Mouse (Mus musculus): ENCODE measurements around the gene Babam2. TPM values are rescaled to one million over a fixed set of nuclear protein-coding genes. Genes with fewer than 3 reads are reported as not detected.

Gene Babam2
- polyA plus RNA-seq, 1 experiment, result 45.2 TPM

DNA sequence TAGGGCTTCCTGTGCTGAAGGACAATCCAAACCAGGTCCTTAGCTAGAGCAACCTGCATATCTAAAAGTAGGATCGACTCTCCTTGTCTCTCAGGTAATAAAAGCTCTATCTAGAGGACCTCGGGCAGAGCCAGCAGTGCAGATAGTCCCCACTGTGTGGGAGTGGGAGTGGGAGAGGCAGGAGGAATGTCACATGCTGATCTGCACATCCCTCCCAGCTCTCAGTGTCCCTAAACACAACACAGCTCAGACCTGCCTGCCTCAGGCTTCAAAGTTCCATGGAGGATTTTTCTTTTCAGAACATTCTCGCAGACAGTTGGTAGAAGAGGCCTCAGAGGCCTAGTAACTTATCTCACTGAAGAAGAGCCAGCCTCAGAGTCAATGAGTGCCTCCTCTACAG, 371.1 kb downstream of the Babam2 start:
- no peak for DNase-seq (ENCODE audit: extremely low spot score in 1 of 2, low spot score in 1 of 2)

- no peak for DNase-seq (ENCODE audit: extremely low spot score in 1 of 2, low spot score in 1 of 2)
These were observed 371.6 kb downstream of the Babam2 start for GRCm38 (mm10) chr5:32069096-32069495.

DNA sequence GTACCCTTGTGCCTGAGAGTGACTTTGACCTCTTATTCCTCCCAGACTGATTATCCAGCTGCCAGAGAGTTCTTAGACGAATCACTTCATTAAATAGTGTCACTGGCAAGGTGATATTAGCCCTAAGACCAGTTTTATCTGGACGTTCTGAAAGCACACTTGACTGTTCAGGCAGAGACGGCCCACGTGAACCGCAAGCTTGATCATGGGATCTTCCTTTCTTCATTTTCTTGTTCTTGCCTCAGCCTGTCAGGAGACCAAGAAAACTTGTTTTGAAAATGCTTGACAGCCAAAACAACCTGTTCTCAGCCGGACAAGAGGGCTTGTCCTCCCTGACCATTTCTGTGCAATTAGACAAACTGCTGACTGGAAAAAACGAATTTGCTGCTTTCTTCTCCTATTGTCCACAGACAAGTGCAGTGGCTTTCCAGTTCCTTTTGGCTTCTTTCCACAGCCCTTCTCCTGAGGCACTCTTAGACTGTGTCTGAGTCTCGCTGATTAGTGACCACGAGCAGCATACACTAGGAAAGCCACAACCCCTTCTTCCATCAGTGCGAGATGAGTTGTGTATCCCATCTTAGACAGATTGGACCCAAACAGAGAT, 372.2 kb downstream of the Babam2 start:
- no peak for DNase-seq (ENCODE audit: extremely low spot score in 1 of 2, low spot score in 1 of 2)

GRCm38 (mm10) chr5:32070781-32071180, 373.3 kb downstream of the Babam2 start:
- peak in 1 of 2 experiments; percentile 11 for DNase-seq (ENCODE audit: extremely low spot score in 1 of 2, low spot score in 1 of 2)

DNA sequence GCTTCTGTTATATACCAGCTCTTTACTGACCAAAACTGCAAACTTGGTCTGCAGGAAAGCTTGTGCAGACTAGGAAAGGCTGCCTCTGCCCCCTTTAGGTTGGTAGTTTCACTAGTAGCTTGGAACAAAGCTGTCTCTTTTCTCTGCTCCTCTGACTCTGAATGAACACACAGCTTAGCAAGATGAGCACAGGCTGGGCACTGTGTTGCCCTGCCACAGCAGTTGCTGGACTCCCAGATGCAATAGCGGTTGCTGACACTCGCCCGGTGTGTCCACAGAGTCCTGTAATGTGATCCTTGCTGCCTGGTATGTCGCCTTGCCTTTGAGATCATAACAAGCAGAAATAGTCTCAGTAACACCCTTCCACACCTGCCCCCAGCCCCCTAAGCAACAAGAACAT, 373.8 kb downstream of the Babam2 start:
- DNase-seq (ENCODE audit: extremely low spot score in 1 of 2, low spot score in 1 of 2), result peak in 1 of 2 experiments; percentile 19

DNA sequence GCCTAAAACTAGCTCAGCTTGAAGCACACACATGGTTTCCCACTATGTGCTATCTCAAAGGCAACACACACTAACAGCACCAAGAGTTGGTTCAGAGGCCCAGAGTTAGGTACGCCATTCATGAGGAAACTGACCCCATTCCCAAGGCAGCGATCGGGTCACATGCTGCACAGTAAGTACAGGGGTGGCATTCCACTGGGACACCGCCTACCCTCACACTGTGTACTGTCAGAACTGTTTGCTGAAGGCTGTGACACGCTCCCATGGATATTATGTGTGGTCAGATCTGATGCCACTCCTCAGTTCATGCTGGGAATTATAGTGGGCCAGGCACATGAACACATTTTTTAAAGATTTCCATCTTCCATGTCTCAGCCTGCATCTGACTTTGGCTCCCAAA, 374.3 kb downstream of the Babam2 start:
- no peak for DNase-seq (ENCODE audit: extremely low spot score in 1 of 2, low spot score in 1 of 2)

GRCm38 (mm10) chr5:32072877-32073276, 375.4 kb downstream of the Babam2 start:
- DNase-seq (ENCODE audit: extremely low spot score in 1 of 2, low spot score in 1 of 2), result no peak

DNA sequence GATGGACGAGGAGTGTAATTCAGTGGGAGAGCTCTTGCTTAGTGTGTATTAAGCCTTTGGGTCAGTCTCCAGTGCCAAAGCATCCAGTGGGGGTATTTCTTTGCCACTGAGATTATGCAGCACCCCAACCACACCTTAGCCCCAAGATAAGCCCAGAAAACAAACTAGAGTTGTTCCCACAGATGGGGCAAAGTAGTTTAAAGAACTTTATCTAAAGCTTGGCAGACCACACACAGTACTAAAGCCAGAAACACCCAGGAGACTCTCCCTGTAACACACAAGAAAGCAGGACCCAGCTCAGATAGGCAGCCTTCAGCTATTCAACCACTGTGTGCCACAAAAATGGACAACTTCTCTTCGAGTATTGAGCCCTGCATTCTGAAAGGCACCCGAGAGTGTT, 376.6 kb downstream of the Babam2 start:
- DNase-seq (ENCODE audit: extremely low spot score in 1 of 2, low spot score in 1 of 2), result no peak

GRCm38 (mm10) chr5:32077139-32077538, 379.7 kb downstream of the Babam2 start:
- DNase-seq (ENCODE audit: extremely low spot score in 1 of 2, low spot score in 1 of 2), result no peak

DNA sequence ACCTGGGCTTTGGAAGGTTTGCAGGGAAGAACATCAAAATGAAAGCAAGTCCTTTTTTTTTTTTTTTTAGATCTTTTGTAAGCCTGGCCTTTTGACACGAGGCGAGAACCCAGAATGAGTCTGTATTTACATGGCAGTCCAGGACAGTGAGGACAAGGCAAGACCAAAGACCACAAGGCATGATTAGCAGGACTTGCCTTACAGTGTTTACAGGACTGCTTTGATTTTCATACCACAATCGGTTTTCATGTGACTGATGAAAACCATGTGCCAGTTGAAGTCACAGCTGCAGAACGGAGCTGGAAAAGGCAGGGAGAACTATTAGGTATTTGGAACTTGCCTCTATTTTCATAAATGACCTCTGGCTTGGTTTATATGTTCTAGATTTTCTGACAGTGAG, 381.5 kb downstream of the Babam2 start:
- DNase-seq (ENCODE audit: extremely low spot score in 1 of 2, low spot score in 1 of 2), result no peak

DNA sequence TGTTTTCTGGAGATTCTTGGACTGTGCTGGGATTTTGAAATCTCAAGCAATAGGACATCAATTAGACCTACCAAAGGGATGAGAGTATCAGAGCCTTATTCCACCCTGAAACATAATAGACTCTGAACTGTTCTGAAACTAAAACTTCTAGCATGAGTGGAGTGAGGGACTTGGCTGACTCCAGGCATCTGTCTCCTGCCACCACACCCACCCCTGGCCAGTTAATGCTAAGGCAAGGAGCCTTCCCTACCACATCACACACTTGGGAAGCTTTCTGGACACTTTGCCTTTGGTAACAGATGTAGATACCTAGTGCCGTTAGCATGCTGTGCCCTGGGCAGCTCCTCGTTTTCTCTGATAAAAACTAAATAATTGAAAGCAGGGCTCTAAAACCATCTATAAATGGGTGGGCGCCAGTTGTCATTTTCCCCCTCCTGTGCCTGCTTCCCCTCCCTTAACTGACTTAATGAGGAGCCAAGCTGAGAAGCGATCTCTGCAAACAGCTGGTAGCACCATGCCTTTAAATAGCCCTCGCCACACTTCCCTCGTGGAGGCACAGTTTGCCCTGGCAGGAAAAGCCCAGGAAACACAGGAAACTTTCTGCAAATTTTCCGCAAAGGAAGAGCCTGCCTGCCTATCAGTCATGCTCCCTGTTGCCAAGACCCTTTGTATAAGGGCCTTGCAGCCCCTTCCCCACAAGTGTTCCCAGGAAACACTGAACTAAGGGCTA, 383.2 kb downstream of the Babam2 start:
- peak in 1 of 2 experiments; percentile 58 for DNase-seq (ENCODE audit: extremely low spot score in 1 of 2, low spot score in 1 of 2)

GRCm38 (mm10) chr5:32084401-32084804, 386.9 kb downstream of the Babam2 start:
- no peak for DNase-seq (ENCODE audit: extremely low spot score in 1 of 2, low spot score in 1 of 2)

DNA sequence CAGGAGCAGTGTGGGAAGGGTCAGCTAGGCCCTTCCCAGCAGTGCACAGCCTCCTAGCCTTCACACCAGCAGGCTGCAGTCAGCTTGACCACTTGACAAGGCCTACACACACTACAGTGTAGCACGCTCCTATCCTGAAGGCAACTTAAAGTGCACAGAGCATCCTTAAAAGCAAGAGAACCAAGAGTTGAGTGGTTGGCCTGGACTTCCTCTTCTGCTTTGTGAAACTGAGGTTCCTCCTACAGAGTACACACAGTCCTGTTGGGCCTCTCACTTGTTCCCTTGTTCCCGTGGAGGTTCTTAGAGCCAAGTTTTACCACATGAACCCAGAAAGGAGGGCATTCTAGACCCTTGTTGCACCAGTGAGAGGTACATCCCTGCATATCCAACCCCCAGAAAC, 388.1 kb downstream of the Babam2 start:
- DNase-seq (ENCODE audit: extremely low spot score in 1 of 2, low spot score in 1 of 2), result no peak

- no peak for DNase-seq (ENCODE audit: extremely low spot score in 1 of 2, low spot score in 1 of 2)
These were observed 388.5 kb downstream of the Babam2 start for GRCm38 (mm10) chr5:32085971-32086370.

DNA sequence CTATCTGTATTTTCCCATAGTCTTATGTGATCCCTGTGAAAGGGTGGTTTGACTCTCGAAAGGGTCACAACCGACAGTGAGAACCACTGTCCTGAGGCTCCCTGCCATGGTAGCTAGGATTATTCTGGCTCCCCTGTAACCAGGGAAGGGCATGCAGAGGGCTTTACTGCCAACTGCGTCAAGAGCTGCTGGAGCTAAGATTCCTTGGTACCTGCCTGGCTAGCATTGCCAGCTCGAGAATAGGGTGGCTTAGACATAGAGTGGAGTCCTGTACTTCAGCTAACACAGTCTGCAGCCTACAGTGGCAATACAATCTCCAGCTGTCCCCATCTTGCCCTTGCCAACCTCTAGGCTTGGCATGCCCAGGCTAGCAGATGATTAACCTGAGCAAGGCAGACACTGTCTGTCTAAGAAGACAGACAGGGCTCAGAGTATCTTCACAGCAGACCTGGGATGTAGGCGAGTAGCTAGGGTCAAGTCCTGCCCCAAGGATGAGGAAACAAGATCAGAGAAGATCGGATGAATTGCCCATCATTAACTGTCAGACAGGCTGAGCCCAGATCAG, 389.1 kb downstream of the Babam2 start:
- no peak for DNase-seq (ENCODE audit: extremely low spot score in 1 of 2, low spot score in 1 of 2)

- peak in 1 of 2 experiments; percentile 22 for DNase-seq (ENCODE audit: extremely low spot score in 1 of 2, low spot score in 1 of 2)
These were observed 392.0 kb downstream of the Babam2 start for GRCm38 (mm10) chr5:32089481-32089880.

- no peak for DNase-seq (ENCODE audit: extremely low spot score in 1 of 2, low spot score in 1 of 2)
These were observed 394.8 kb downstream of the Babam2 start for GRCm38 (mm10) chr5:32092281-32092680.

DNA sequence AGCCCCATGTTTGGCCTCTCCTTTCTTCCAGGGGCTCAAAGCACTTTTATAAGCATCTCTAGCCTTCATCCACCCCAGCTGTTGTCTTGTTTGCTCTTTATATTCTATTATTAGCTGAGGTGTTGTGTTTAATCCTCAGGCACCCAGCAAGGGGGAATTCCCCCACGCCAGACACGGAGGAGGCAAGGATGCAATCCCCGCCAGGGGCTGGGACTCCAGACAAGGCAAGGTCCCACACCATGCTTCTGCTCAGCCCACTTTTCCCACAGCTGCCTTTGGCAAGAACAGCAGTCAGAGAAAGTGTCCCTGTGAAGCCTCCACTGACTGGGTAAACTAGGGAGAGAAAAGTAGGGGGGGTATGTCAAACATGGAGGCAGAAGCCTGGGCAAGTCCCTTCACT, 401.2 kb downstream of the Babam2 start:
- DNase-seq (ENCODE audit: extremely low spot score in 1 of 2, low spot score in 1 of 2), result no peak

DNA sequence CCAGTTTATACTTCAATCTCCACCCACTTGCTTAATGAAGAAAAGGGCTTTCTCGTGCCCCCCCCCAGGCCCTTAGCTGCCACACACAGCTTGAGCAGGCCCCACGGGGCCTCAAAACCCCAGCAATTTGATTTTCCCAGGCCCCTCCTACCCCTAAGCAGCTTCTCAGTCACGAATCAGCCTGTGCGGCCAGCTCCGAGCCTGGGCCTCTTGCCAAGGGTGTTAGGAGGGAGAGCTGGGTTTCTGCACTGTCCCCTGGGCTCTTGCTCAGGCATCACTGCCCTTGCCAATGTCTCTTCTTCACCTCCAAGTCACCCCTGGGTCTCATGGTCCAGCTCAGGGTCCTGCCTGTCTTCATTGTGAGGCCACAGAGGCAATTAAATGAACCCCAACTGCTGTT, 405.0 kb downstream of the Babam2 start:
- DNase-seq (ENCODE audit: extremely low spot score in 1 of 2, low spot score in 1 of 2), result peak in 1 of 2 experiments; percentile 13

GRCm38 (mm10) chr5:32102971-32103431, 405.5 kb downstream of the Babam2 start:
- DNase-seq (ENCODE audit: extremely low spot score in 1 of 2, low spot score in 1 of 2), result no peak

GRCm38 (mm10) chr5:32103545-32103944, 406.1 kb downstream of the Babam2 start:
- DNase-seq (ENCODE audit: extremely low spot score in 1 of 2, low spot score in 1 of 2), result no peak

Data from frontal cortex, adult 2 months (tissue).